23 mouse cellular contexts compared by ENCODE assay signal in genomic region chr4:136335065-136335464, GRCm38 (mm10). TPM values are rescaled to one million over a fixed set of nuclear protein-coding genes. Genes with fewer than 3 reads are reported as not detected.
DNase-seq lines count a peak whose midpoint lies in the region; ATAC-seq and TF ChIP-seq lines count a peak whose summit lies in the region.
"Had no signal": no experiment of that assay in that cellular context is flagged by ENCODE, and none has a peak within 500 bp of the region (broad histone marks: within the 10 kb centered on the region; RNA-seq: fewer than 3 reads in every experiment).

No protein-coding gene starts in this region.

- no peak overlapping the region for H3K9ac ChIP-seq in heart, embryonic 11.5 days (ENCODE audit: low read depth, low read length)
- no peak overlapping the region for H3K9ac ChIP-seq in heart, embryonic 14.5 days (ENCODE audit: low read length)
- H3K9ac ChIP-seq in heart, postnatal 0 days (replicated peaks; ENCODE audit: low read depth, low read length): no peak overlapping the region
- H3K9ac ChIP-seq: embryonic facial prominence, embryonic 12.5 days; embryonic facial prominence, embryonic 15.5 days; forebrain, postnatal 0 days; hindbrain, embryonic 12.5 days; hindbrain, embryonic 15.5 days had no signal

- peak overlapping the region; percentile 62 for H3K27ac ChIP-seq in heart, embryonic 11.5 days (ENCODE audit: low read depth, low read length)
- peak overlapping the region; percentile 66 to 68 for H3K27ac ChIP-seq in heart, embryonic 14.5 days (replicated peaks in 1 of 2; ENCODE audit: control insufficient read depth in 1 of 2, insufficient read depth in 1 of 2, low read depth in 2 of 2, low read length in 2 of 2)
- H3K27ac ChIP-seq in heart, postnatal 0 days (ENCODE audit: low read depth): peak overlapping the region; percentile 33
- H3K27ac ChIP-seq: embryonic facial prominence, embryonic 12.5 days; embryonic facial prominence, embryonic 15.5 days; gastrocnemius, adult 2 months; hindbrain, embryonic 12.5 days; hindbrain, embryonic 15.5 days had no signal

- no peak overlapping the region for H3K4me3 ChIP-seq in heart, embryonic 11.5 days (ENCODE audit: low read depth, low read length)
- no peak overlapping the region for H3K4me3 ChIP-seq in heart, embryonic 14.5 days (ENCODE audit: control insufficient read depth in 1 of 2, insufficient read depth in 1 of 2, low read depth in 1 of 2, low read length in 2 of 2)
- H3K4me3 ChIP-seq in heart, postnatal 0 days (ENCODE audit: low read depth, low read length): no peak overlapping the region
- H3K4me3 ChIP-seq: embryonic facial prominence, embryonic 12.5 days; embryonic facial prominence, embryonic 15.5 days; gastrocnemius, adult 2 months; hindbrain, embryonic 12.5 days; hindbrain, embryonic 15.5 days had no signal

- H3K4me2 ChIP-seq in heart, embryonic 11.5 days: peak overlapping the region; percentile 29
- H3K4me2 ChIP-seq in heart, embryonic 14.5 days (ENCODE audit: low read length): peak overlapping the region; percentile 4; the same call in 1 of the 2 replicates
- no peak overlapping the region for H3K4me2 ChIP-seq in heart, postnatal 0 days (ENCODE audit: low read depth, low read length)
- H3K4me2 ChIP-seq: embryonic facial prominence, embryonic 12.5 days; embryonic facial prominence, embryonic 15.5 days; hindbrain, embryonic 12.5 days; hindbrain, embryonic 15.5 days had no signal

- H3K27me3 ChIP-seq in heart, embryonic 11.5 days (ENCODE audit: control insufficient read depth, insufficient read depth, low read length): no peaks in the 10 kb centered on the region
- H3K27me3 ChIP-seq in heart, embryonic 14.5 days (ENCODE audit: control insufficient read depth, insufficient read depth, low read length): no peaks in the 10 kb centered on the region
- no peaks in the 10 kb centered on the region for H3K27me3 ChIP-seq in heart, postnatal 0 days (ENCODE audit: control insufficient read depth, insufficient read depth, low read length)
- H3K27me3 ChIP-seq: embryonic facial prominence, embryonic 12.5 days; embryonic facial prominence, embryonic 15.5 days; hindbrain, embryonic 12.5 days; hindbrain, embryonic 15.5 days had no signal

- peaks cover 10% of the 10 kb centered on the region for H3K4me1 ChIP-seq in heart, embryonic 11.5 days (ENCODE audit: control insufficient read depth, insufficient read depth, low read length)
- peaks cover 0 to 22% of the 10 kb centered on the region in 2 experiments; a peak in 3 of 4 replicates for H3K4me1 ChIP-seq in heart, embryonic 14.5 days (ENCODE audit: control insufficient read depth in 2 of 2, insufficient read depth in 2 of 2, low read length in 2 of 2)
- peaks cover 5% of the 10 kb centered on the region; the same call in 1 of the 2 replicates for H3K4me1 ChIP-seq in heart, postnatal 0 days (ENCODE audit: control insufficient read depth, insufficient read depth)
- H3K4me1 ChIP-seq: embryonic facial prominence, embryonic 12.5 days; embryonic facial prominence, embryonic 15.5 days; hindbrain, embryonic 12.5 days; hindbrain, embryonic 15.5 days had no signal

- peaks cover 13% of the 10 kb centered on the region for H3K36me3 ChIP-seq in heart, embryonic 11.5 days (ENCODE audit: control insufficient read depth, insufficient read depth, low read length)
- peaks cover 76% of the 10 kb centered on the region for H3K36me3 ChIP-seq in heart, embryonic 14.5 days (ENCODE audit: control insufficient read depth, insufficient read depth, low read length)
- H3K36me3 ChIP-seq in heart, postnatal 0 days (replicated peaks; ENCODE audit: control insufficient read depth, insufficient read depth, low read length): peaks cover 59% of the 10 kb centered on the region

- TF ChIP-seq EP300 in heart, postnatal 0 days (IDR thresholded peaks at IDR 0.05; ENCODE audit: low read depth): no peak

- no peaks in the 10 kb centered on the region for H3K9me3 ChIP-seq in heart, embryonic 11.5 days (replicated peaks; ENCODE audit: control insufficient read depth, low read length)
- H3K9me3 ChIP-seq in heart, embryonic 14.5 days (ENCODE audit: control insufficient read depth, low read length): no peaks in the 10 kb centered on the region
- H3K9me3 ChIP-seq in heart, postnatal 0 days (replicated peaks; ENCODE audit: control insufficient read depth, low read length): no peaks in the 10 kb centered on the region
- H3K9me3 ChIP-seq: embryonic facial prominence, embryonic 12.5 days; embryonic facial prominence, embryonic 15.5 days; hindbrain, embryonic 12.5 days; hindbrain, embryonic 15.5 days had no signal

- no peak for TF ChIP-seq CTCF in heart, postnatal 0 days (IDR thresholded peaks at IDR 0.05; ENCODE audit: low read depth)

- no peak for DNase-seq in heart, adult 8-10 months (ENCODE audit: low spot score)
- no peak for DNase-seq in heart, adult 9 months (ENCODE audit: low spot score in 2 of 2)
- DNase-seq in heart, postnatal 0 days (ENCODE audit: low spot score): no peak
- DNase-seq in heart, postnatal 10 days: no peak
- DNase-seq: adrenal gland, adult 2 months; adrenal gland, postnatal 14 days; cerebellum, adult 11 months; cerebellum, adult 2 months; cerebellum, adult 9-11 months; cerebellum, postnatal 25 days; forebrain, postnatal 0 days; gastrocnemius, adult 2 months; gastrocnemius, postnatal 14 days; kidney, adult 2 months had no signal

- intact Hi-C loops in heart, postnatal 10 days (cut with DNase I): no loop called here

- 38% methylated on average over 2 of the region's 2 CpGs for WGBS in heart, embryonic 11.5 days (ENCODE audit: insufficient replicate concordance)
- WGBS in heart, embryonic 14.5 days: 22% methylated on average over 2 of the region's 2 CpGs
- 25% methylated on average over 2 of the region's 2 CpGs for WGBS in heart, postnatal 0 days

- ATAC-seq in heart, embryonic 11.5 days (replicated peaks; ENCODE audit: insufficient number of reproducible peaks, low FRiP score, low TSS enrichment): no peak
- peak; percentile 68; the same call in 1 of the 2 replicates for ATAC-seq in heart, embryonic 14.5 days (ENCODE audit: insufficient number of reproducible peaks, insufficient read depth, low FRiP score, low read depth)
- no peak for ATAC-seq in heart, postnatal 0 days (ENCODE audit: insufficient read depth, low read depth)
- ATAC-seq: CD4-positive, CD25-positive, alpha-beta regulatory T cell, adult 4 months; forebrain, embryonic 14.5 days; forebrain, postnatal 0 days; intestine, postnatal 0 days had no signal

RNA-seq across cellular contexts. Expression of gene Hnrnpr, which starts 24.3 kb away (rescaled TPM):
- polyA plus RNA-seq in heart, embryonic 11.5 days (2014; fragmentation: Nextera tagmentation; extraction: Ambion mirVana): 85.8 and 87.1 TPM in 2 replicates
- 10 to 100 TPM; 34.6 to 47.6 (median 41.4) TPM for total RNA-seq in heart, adult 8-10 months (2022)
- polyA plus RNA-seq in heart, embryonic 14.5 days (2014; fragmentation: Nextera tagmentation; extraction: Ambion mirVana): 85.3 and 88.8 TPM in 2 replicates
- 25.1 and 39.7 TPM in 2 replicates for total RNA-seq in heart, postnatal 0 days (2014; rRNA removed; ENCODE audit: low replicate concordance)
- polyA plus RNA-seq in heart, postnatal 0 days (2015; fragmentation: Nextera tagmentation; extraction: Ambion mirVana): 57.9 and 70.0 TPM in 2 replicates
- 10 to 100 TPM; 70.8 to 74.4 TPM for total RNA-seq in heart, postnatal 10 days (2021)

RNA-seq across cellular contexts. Expression of gene Zfp46, which starts 50.6 kb away (rescaled TPM):
- 18.4 and 20.6 TPM in 2 replicates for polyA plus RNA-seq in heart, embryonic 11.5 days (2014; fragmentation: Nextera tagmentation; extraction: Ambion mirVana)
- 10 to 100 TPM; 31.3 to 46.4 (median 39.0) TPM for total RNA-seq in heart, adult 8-10 months (2022)
- polyA plus RNA-seq in heart, embryonic 14.5 days (2014; fragmentation: Nextera tagmentation; extraction: Ambion mirVana): 23.1 and 27.6 TPM in 2 replicates
- total RNA-seq in heart, postnatal 0 days (2014; rRNA removed; ENCODE audit: low replicate concordance): 19.1 and 21.3 TPM in 2 replicates
- polyA plus RNA-seq in heart, postnatal 0 days (2015; fragmentation: Nextera tagmentation; extraction: Ambion mirVana): 15.3 and 19.5 TPM in 2 replicates
- 10 to 100 TPM; 60.5 to 70.1 TPM for total RNA-seq in heart, postnatal 10 days (2021)
